Mouse (Mus musculus) layer of hippocampus, postnatal 14 days (tissue): ENCODE results near the gene Ak5. TPM values are rescaled to one million over a fixed set of nuclear protein-coding genes. Genes with fewer than 3 reads are reported as not detected.
"Not testable (repeated sequence)": the region's sequence is repeated elsewhere in the genome, so short reads cannot be mapped to it uniquely, and the experiment has no call there.

Source experiments
- DNase-seq, 2 experiments: peaks; one replicate each; pipeline ENCODE4 v3.0.0; 2021 to 2022; ENCODE audit warnings: low spot score in 2 of 2, mixed read lengths in 1 of 2
- total RNA-seq, 2 experiments: library from RNA; stranded (reverse); gene quantifications; 2 replicates each; pipeline ENCODE4 v1.2.3; 2021

Ak5 gene
- total RNA-seq, 2 experiments from 2014 or later: 214 to 220 TPM

GRCm38 (mm10) chr3:152644610-152645009 lies 23.6 kb downstream of the Ak5 start:
- peak in 1 of 2 experiments; percentile 31 for DNase-seq

DNA sequence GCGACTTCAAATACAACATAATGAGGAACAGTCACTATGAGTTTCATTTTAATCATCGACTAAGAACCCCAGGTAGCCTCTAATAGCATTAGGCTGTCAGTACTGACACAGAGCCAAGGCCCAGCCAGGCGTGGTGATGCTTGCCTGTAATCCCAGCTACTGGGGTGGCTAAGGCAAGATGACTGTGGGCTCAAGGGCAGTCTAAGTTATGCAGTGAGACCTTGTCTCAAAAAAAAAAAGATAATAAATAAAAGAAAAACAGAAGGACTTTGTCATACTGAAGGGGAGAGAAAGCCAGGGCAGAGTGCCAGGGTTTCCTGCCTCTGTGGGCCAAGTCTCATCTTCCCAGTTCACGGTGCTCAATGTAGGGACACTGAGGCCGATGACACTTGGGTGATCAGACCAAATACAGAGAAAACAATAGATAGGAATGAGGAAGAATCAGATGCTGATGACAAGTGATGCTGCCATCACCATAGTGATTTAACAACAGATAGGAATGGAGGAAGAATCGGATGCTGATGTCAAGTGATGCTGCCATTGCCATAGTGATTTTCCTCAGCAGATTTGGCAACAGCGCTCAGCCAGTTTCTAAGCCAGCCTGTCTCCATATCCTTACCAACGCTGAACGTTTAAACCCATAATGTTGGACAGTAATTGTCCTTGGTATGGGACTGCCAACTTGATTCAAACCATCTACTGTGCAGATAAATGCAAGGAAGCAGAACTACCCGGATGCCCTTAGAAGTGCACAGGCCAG lies 42.9 kb downstream of the Ak5 start:
- DNase-seq: peak; percentile 29 to 52

GRCm38 (mm10) chr3:152620534-152620933 lies 47.6 kb downstream of the Ak5 start:
- no peak for DNase-seq

GRCm38 (mm10) chr3:152620058-152620457 lies 48.1 kb downstream of the Ak5 start:
- no peak for DNase-seq

DNA sequence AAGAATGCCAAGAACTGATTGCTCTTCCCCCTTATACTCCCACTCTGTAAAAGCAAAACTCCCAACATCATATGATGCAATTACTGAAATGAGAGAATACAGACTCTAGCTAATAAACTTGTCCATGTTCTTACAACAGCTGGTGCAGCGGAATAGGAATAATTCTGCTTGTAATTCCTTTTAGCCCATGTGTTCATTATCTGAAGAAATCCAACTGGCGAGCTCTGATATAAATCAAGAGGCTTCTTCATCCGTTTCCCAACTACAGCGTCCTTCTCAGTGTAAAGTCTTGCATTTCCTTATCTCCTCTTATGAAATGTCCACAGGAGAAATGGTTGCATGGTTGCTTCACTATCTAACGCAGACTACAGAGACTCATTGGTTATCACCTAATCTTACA lies 59.1 kb downstream of the Ak5 start:
- peak in 1 of 2 experiments; percentile 31 for DNase-seq

- DNase-seq: peak in 1 of 2 experiments; percentile 56
Measured at GRCm38 (mm10) chr3:152605849-152606248, 62.3 kb downstream of the Ak5 start.

DNA sequence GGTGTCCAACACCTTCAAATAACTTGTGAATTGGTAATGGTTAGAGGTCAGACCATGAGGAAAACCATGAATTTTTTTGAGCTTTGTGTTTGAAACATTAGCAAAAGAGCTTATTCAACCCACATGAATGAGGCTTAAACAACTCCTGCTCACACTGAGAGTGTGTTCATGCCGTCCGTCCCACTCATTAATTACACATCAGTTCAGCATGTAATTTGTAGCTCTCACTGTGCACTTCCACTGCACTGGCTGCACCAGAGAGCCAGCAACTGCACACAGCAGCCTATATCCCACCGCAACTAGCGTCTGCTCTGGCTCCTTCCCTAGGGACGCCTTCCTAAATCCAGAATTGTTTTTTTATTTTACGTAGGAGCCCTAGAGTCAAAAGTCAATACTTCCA lies 68.5 kb downstream of the Ak5 start:
- no peak for DNase-seq

DNA sequence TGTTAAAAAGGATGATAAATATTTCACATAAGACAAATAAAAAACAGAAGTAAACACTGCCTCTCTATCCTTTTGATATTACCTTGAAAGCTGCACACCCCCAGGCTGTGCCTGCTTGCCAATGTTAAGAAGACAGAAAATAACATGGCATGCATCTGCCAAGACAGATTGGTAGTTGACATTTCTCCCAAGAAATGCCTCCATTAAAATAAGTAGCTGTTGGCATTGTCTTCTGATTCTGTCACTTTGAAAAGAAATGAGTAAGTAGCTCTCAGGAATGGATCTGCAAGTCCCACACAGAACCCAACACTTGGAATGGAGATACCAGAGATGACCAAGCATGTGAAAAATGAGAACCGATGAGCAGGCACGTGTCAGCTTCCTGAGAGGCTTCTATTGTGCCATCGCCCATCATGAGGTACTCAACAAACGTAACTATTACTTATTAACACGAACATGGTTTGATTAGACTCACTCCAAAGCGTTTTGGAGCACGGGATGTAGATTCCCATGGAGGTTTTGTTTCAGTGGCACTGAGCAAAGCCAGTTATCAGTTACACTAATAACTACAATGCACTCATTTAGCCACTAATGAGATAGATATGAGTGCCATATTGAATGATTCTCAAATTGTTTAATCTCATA lies 71.6 kb downstream of the Ak5 start:
- DNase-seq: peak in 1 of 2 experiments; percentile 48

DNA sequence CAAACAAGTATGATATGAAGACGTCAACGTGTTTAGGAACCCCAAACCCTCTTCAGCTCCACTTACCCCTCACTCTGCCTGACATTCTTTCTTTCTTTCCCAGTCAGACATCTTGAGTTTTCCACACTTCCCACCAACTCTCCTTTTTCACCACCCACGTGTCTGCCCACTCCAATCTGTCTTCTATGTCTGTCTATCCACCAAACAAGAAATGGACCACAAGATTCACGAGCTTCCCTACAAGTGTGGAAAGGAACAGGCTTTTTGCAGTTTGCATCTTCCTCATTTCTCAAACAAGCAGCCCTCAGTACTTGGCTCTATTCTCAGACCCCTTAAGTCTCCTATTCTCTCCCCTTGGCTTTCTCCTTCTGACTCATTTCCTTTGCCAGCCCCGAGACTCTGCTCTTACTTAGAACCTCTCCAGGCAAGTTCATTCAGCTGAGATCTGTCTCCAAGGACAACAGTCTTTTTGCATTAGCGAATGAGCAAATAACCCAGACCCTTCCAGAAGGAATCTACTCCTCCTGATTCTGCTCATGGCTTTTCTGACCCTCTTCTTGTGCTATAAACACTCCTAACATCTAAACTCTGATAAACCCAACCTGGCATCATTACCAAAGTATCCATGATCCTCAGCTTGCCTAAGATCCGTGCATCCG lies 75.3 kb downstream of the Ak5 start:
- DNase-seq: peak in 1 of 2 experiments; percentile 45

- no peak for DNase-seq
Measured at GRCm38 (mm10) chr3:152590491-152590890, 77.7 kb downstream of the Ak5 start.

DNA sequence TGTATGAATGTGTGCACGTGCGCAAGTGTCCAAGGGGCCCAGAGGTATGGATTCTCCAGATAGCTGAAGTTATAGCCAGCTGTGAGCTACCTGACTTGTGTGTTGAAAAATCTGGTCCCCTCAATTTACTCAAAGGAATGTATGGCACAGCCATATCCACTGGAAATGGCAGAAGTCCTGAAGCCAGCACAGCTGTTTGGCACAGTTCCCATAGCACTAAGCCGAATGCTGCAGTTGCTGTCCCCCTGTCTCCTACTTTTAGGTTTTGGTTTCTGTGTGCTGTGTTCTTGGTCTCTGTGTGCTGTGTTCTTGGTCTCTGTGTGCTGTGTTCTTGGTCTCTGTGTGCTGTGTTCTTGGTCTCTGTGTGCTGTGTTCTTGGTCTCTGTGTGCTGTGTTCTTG lies 79.1 kb downstream of the Ak5 start:
- DNase-seq: not testable (repeated sequence)

DNA sequence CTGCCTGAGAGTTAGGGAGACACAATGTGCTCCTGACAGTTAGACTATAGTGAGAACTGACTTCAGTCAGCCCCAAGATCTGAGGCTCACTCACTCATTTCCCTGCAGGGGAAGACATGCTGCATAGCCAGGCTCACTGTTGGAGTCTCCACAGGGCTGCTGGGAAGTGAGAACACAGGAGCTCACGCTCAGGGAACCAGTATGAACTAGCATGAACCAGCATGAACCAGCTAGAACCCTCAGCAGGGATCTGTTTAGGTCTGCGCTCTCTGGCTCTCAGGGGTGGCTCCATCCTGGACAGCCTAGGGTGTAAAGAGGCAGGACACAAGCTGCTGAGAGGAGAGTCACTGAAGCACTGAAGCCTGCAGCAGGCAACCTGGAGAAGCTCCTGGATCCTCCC lies 81.2 kb downstream of the Ak5 start:
- no peak for DNase-seq

DNA sequence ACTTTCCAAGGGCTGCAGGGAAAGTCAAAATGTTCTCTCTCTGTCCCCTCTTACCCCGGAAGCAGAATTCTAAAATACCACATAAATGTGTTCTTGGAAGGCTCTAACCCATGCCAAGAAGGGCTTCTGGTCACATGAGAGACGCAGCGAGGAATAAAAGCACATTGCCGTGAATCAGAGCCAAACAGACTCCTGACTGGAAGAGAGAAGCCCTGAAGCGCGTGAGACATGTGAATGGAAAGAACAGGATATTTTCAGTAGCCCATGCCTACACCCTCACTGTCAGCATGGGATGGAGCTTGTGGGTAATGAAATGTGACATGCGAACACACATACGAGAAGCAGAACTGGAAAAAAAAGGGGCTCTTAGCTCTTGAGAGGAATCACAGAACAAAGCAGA lies 82.0 kb downstream of the Ak5 start:
- no peak for DNase-seq

DNA sequence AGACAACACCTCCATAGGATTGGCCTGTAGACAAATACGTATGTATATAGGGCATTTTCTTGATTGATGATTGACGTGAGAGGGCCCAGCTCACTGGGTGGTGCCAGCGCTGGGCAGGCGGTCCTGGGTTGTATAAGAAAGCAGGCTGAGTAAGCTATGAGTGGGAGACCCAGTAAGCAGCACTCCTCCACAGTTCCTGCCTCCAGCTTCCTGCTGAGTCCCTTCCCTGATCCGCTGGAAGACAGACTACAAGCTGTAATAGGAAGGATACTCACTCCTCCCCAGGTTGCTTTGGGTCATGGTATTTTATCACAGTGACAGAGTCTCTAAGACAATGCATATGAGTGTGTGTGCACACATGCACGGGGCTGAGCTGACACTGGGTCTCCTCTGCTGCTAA lies 82.6 kb downstream of the Ak5 start:
- DNase-seq: no peak

DNA sequence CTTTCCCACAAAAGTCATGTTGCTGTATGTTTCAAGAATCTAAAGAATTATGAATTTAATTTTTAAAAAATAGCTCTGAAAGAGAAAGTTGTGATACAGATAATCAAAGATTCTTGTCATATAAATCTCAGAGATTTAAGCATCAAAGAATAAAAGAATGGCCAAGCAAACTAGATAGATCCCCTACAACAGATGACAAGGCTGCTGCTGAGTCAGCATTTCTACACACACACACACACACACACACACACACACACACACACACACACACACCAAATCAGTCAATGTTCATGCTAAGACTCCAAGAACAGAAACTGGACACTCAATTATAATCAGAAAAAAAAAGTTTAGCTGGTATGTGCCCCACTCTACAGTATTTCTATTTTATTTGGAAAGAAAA lies 85.1 kb downstream of the Ak5 start:
- no peak for DNase-seq

GRCm38 (mm10) chr3:152581853-152582252 lies 86.3 kb downstream of the Ak5 start:
- DNase-seq: not testable (repeated sequence)

- no peak for DNase-seq
Measured at GRCm38 (mm10) chr3:152579984-152580591, 88.1 kb downstream of the Ak5 start.

GRCm38 (mm10) chr3:152578282-152579228 lies 89.6 kb downstream of the Ak5 start:
- DNase-seq: no peak

DNA sequence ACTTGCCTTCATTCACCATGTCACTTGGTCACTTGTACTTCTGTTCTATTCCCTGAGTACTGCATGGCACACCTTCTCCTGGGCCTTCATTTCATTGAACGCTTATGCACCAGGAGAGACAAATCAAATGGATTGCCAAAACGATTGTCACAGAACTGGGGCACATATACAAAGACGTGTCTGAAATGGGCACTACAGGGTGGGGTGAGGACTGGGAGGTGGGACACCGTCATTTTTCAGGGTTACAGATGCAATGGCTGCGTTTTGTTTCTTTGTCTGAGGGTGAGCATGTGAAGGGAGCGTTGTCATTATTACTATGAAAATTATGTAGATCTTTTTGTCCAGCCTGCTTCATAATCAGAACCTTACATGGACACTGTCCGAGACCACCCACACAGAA lies 90.4 kb downstream of the Ak5 start:
- DNase-seq: no peak

GRCm38 (mm10) chr3:152577273-152577672 lies 90.9 kb downstream of the Ak5 start:
- DNase-seq: no peak

- no peak for DNase-seq
Measured at GRCm38 (mm10) chr3:152569242-152569605, 98.9 kb downstream of the Ak5 start.
